Mouse (Mus musculus) forebrain, embryonic 10.5 days (tissue): ENCODE data around the gene Rbfox3. TPM values are rescaled to one million over a fixed set of nuclear protein-coding genes. Genes with fewer than 3 reads are reported as not detected.

Experiments used
- DNase-seq: peaks from one replicate; pipeline ENCODE4 v3.0.0-alpha.2; 2017; ENCODE audit warnings: low spot score; ENCODE audit errors: extremely low spot score
- H3K27ac ChIP-seq: fragments of 300-500 bp; sonication (generic); 2 replicates; pipeline ENCODE4 v1.5.1; 2016; ENCODE audit warnings: mild to moderate bottlenecking
- H3K27me3 ChIP-seq: fragments of 300-500 bp; sonication (generic); 2 replicates; pipeline ENCODE4 v1.6.1; 2016; ENCODE audit warnings: mild to moderate bottlenecking; ENCODE audit not compliant: poor library complexity, severe bottlenecking
- H3K36me3 ChIP-seq: fragments of 300-500 bp; sonication (generic); replicated peaks from 2 replicates; pipeline ENCODE4 v1.6.1; 2016; ENCODE audit warnings: mild to moderate bottlenecking, moderate library complexity
- H3K4me1 ChIP-seq: fragments of 300-500 bp; sonication (generic); 2 replicates; pipeline ENCODE4 v1.6.1; 2016
- H3K4me3 ChIP-seq: fragments of 300-500 bp; sonication (generic); 2 replicates; pipeline ENCODE4 v1.5.1; 2016; ENCODE audit warnings: mild to moderate bottlenecking, moderate library complexity
- H3K9me3 ChIP-seq: fragments of 300-500 bp; sonication (generic); 2 replicates; pipeline ENCODE4 v1.6.1; 2016; ENCODE audit warnings: mild to moderate bottlenecking, moderate library complexity
- WGBS: fragments of 180-500 bp; shearing (Covaris S2); methylation state at CpG from one replicate; pipeline ENCODE4 v1.1.7; 2016; 5-methylcytosine and 5-hydroxymethylcytosine counted together
- polyA plus RNA-seq: library from polyadenylated mRNA; unstranded; fragments of >200 nt; fragmentation: Nextera tagmentation; extraction: Ambion mirVana; gene quantifications from 2 replicates; pipeline ENCODE4 v1.2.1, GENCODE M21; 2016

Gene Rbfox3
- polyA plus RNA-seq, 1 experiment from 2014 or later: 2.6 TPM

- Histone ChIP-seq H3K9me3 (no peaks in the 10 kb centered on the region), H3K27ac (no peak overlapping the region), H3K27me3 (peaks cover 88% of the 10 kb centered on the region), H3K4me3 (no peak overlapping the region), H3K4me1 (peaks cover 33% of the 10 kb centered on the region), H3K36me3 (no peaks in the 10 kb centered on the region)
- 0% methylated on average over 3 of the region's 3 CpGs for WGBS
- peak; percentile 78 for DNase-seq
These were observed 337.8 kb downstream of the Rbfox3 start for GRCm38 (mm10) chr11:118573569-118573968.

GRCm38 (mm10) chr11:118573000-118573399, 338.4 kb downstream of the Rbfox3 start:
- H3K27me3 ChIP-seq: peaks cover 94% of the 10 kb centered on the region
- DNase-seq: no peak

DNA sequence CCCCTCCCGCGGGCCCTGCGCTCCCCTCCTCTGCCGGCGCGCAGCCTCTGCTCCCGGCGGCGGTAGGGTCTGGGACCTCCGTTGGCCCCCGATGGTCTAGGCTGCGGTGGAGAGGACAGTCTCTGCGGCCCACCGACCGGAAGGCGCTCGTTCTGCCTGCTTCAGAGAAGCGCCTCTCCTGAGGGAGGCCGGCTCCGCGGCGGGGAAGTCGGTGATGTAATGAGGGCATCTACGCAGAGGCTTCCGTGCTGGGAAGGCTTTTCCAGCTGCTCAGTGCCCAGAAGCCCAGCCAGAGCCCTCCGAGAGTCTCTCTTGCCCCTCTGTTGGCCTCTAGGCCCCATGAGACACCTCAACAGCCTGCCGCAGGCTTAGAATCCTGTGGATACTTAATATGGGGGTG, 341.2 kb downstream of the Rbfox3 start:
- WGBS: under 1% methylated on average over 27 of the region's 27 CpGs
- Histone ChIP-seq H3K9me3 (no peaks in the 10 kb centered on the region), H3K27me3 (peaks cover 88% of the 10 kb centered on the region), H3K27ac (no peak overlapping the region), H3K36me3 (no peaks in the 10 kb centered on the region), H3K4me3 (peak overlapping the region; percentile 37), H3K4me1 (peaks cover 28% of the 10 kb centered on the region)
- no peak for DNase-seq

More at GRCm38 (mm10) chr11:118573000-118573399, 338.4 kb downstream of the Rbfox3 start:
- H3K4me1 ChIP-seq: peaks cover 35% of the 10 kb centered on the region
- 75% methylated on average over 7 of the region's 7 CpGs for WGBS
- no peak overlapping the region for H3K4me3 ChIP-seq
- H3K36me3 ChIP-seq: no peaks in the 10 kb centered on the region
- H3K27ac ChIP-seq: no peak overlapping the region
- H3K9me3 ChIP-seq: no peaks in the 10 kb centered on the region

GRCm38 (mm10) chr11:118569571-118570062, 341.8 kb downstream of the Rbfox3 start:
- peak overlapping the region; percentile 37 for H3K4me3 ChIP-seq
- H3K27me3 ChIP-seq: peaks cover 85% of the 10 kb centered on the region
- DNase-seq: no peak
- H3K27ac ChIP-seq: no peak overlapping the region
- no peaks in the 10 kb centered on the region for H3K36me3 ChIP-seq
- peaks cover 28% of the 10 kb centered on the region for H3K4me1 ChIP-seq
- no peaks in the 10 kb centered on the region for H3K9me3 ChIP-seq
- WGBS: under 1% methylated on average over 49 of the region's 51 CpGs

DNA sequence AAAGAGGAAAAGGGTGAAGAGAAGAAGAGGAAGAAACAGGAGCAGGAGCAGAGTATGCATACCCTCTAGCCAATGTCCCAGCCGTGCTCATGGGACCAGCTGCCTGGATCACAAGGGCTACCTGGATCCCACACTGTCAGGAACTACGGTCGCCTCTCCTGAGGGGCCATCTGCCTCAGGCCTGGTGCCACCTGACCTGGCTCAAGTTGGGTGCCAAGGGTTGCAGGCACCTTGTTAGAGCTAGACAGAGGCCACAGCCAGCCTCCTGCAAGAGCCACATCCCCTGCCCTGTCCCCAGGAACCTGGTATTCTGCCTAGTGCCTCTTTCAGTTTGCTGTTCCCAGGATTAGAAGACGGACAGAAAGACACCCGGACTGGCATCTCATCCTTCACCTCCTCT, 347.5 kb downstream of the Rbfox3 start:
- H3K4me3 ChIP-seq: no peak overlapping the region
- no peak overlapping the region for H3K27ac ChIP-seq
- H3K27me3 ChIP-seq: peaks cover 28% of the 10 kb centered on the region
- peaks cover 4% of the 10 kb centered on the region for H3K4me1 ChIP-seq
- WGBS: 84% methylated on average over 5 of the region's 5 CpGs
- no peak for DNase-seq
- no peaks in the 10 kb centered on the region for H3K36me3 ChIP-seq
- H3K9me3 ChIP-seq: no peaks in the 10 kb centered on the region

DNA sequence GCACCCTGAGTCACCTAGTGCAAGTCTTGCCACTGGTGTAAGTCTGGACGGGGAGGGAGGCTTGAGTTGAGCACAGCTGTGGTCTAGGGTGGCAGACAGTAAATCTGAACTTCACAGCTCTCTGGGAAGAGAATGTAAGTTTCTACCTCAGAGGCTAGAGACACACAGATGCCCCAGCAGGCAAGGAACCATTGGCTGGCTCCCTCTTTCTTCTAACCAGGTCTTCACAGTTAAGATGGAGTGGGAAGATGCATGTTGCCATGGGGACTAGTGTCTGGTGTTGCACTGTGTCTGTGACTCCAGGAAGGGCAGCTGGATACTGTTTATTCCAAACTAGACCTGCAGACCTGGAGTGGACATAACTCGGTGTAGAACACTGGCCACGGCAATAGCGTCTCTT, 348.6 kb downstream of the Rbfox3 start:
- Histone ChIP-seq H3K36me3 (no peaks in the 10 kb centered on the region), H3K9me3 (no peaks in the 10 kb centered on the region), H3K4me3 (no peak overlapping the region), H3K27ac (no peak overlapping the region), H3K27me3 (peaks cover 18% of the 10 kb centered on the region), H3K4me1 (peaks cover 4% of the 10 kb centered on the region)
- no peak for DNase-seq
- 88% methylated on average over 4 of the region's 4 CpGs for WGBS

- DNase-seq: no peak
- Histone ChIP-seq H3K36me3 (no peaks in the 10 kb centered on the region), H3K4me3 (no peak overlapping the region), H3K27me3 (peaks cover 24% of the 10 kb centered on the region), H3K27ac (no peak overlapping the region), H3K9me3 (no peaks in the 10 kb centered on the region), H3K4me1 (peaks cover 24% of the 10 kb centered on the region)
- WGBS: 62% methylated on average over 8 of the region's 8 CpGs
These were observed 353.2 kb downstream of the Rbfox3 start for GRCm38 (mm10) chr11:118558193-118558592.

- Histone ChIP-seq H3K4me1 (peaks cover 49% of the 10 kb centered on the region), H3K36me3 (no peaks in the 10 kb centered on the region), H3K9me3 (no peaks in the 10 kb centered on the region), H3K27ac (no peak overlapping the region), H3K4me3 (no peak overlapping the region), H3K27me3 (peaks cover 45% of the 10 kb centered on the region)
- no peak for DNase-seq
- 67% methylated on average over 5 of the region's 5 CpGs for WGBS
These were observed 355.8 kb downstream of the Rbfox3 start for GRCm38 (mm10) chr11:118555631-118556030.

DNA sequence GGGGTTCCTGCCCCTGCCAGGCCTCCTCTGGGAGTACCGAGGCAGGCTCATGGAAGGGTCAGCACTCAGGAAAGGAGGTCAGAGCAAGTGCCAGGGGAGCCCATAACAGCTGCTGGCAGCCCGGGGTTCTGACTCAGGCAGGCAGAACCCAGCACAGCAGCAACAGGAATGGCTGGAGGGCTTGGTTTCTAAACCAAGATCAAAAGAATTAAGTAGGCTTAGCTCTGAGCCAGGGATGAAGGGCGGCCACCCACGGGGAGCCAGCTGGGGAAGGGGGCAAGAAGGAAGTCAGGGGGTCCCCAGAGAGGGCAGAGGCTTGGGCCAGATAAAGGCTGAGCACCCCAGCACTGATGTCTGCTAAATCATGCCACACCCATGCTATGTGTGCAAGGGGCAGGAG, 356.9 kb downstream of the Rbfox3 start:
- peak overlapping the region; percentile 17 for H3K27ac ChIP-seq
- no peaks in the 10 kb centered on the region for H3K36me3 ChIP-seq
- 4% methylated on average over 4 of the region's 4 CpGs for WGBS
- no peak for DNase-seq
- peaks cover 56% of the 10 kb centered on the region for H3K4me1 ChIP-seq
- H3K27me3 ChIP-seq: peaks cover 52% of the 10 kb centered on the region
- no peak overlapping the region for H3K4me3 ChIP-seq
- no peaks in the 10 kb centered on the region for H3K9me3 ChIP-seq

DNA sequence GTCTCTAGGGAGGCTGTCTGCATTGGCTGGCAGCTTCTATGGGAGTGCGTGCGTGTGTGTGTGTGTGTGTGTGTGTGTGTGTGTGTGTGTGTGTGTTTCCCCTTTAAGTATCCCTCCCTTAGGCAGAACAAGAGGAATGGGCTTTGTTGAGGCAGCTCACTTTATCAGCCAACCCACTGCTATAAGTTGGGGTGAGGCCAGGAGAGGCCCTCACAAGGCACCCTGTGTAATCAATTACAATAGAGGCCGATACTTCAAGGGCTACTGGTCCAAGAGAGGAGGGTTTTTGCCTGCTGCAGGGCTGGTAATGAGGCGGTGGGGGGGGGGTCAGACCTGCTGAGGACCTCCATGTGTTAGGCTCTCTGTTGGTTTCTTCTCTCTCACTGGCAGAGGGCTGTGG, 357.5 kb downstream of the Rbfox3 start:
- no peak for DNase-seq
- H3K4me3 ChIP-seq: no peak overlapping the region
- H3K36me3 ChIP-seq: no peaks in the 10 kb centered on the region
- peaks cover 58% of the 10 kb centered on the region for H3K27me3 ChIP-seq
- H3K9me3 ChIP-seq: no peaks in the 10 kb centered on the region
- H3K4me1 ChIP-seq: peaks cover 56% of the 10 kb centered on the region
- 18% methylated on average over 4 of the region's 4 CpGs for WGBS
- peak overlapping the region; percentile 44; the same call in 1 of the 2 replicates for H3K27ac ChIP-seq

GRCm38 (mm10) chr11:118553001-118553400, 358.4 kb downstream of the Rbfox3 start:
- DNase-seq: no peak
- no peaks in the 10 kb centered on the region for H3K9me3 ChIP-seq
- H3K27ac ChIP-seq: no peak overlapping the region
- H3K4me1 ChIP-seq: peaks cover 52% of the 10 kb centered on the region
- H3K36me3 ChIP-seq: no peaks in the 10 kb centered on the region
- H3K4me3 ChIP-seq: no peak overlapping the region
- 46% methylated on average over 6 of the region's 6 CpGs for WGBS
- H3K27me3 ChIP-seq: peaks cover 59% of the 10 kb centered on the region

DNA sequence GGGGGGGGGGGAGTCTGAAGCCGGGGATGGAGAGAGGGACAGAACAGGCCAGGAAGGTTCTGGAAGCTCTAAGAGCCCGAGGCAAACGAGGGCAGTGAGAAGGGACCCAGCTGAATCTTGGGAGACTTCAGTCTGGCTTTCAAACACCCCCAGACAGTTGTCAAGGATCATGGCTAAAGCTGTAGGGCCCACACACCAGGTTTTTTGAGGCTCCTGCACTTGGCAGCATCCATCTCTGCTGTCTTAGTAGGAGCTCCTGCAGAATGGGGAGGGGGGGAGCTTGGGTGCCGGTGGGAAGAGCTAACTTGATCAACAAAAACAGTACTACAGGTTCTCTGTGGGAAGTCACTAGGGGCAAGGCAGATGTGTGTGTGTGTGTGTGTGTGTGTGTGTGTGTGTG, 358.9 kb downstream of the Rbfox3 start:
- H3K4me1 ChIP-seq: peaks cover 52% of the 10 kb centered on the region

DNA sequence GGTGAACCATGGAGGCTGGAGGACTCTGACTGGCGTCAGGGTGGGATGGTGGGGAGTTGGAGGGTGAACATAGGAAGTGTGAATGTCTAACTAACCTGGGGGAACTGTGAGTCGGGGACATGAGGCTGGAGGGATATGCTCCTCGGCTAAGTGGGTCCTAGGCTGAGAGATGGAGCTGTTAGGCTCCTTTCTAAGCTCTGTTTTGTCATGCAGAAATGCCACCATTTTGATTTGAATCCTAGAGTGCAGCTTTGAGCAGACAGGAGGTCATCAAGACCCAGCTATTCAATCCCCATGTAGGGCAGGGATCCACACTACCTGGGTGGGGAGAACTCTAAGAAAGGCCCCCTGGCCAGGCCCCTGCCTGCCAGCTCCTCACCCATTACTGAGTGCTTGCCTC, 359.7 kb downstream of the Rbfox3 start:
- Histone ChIP-seq H3K9me3 (no peaks in the 10 kb centered on the region), H3K4me3 (no peak overlapping the region), H3K27ac (peak overlapping the region; percentile 4), H3K36me3 (no peaks in the 10 kb centered on the region), H3K27me3 (peaks cover 59% of the 10 kb centered on the region), H3K4me1 (peaks cover 52% of the 10 kb centered on the region)
- 51% methylated on average over 3 of the region's 3 CpGs for WGBS
- no peak for DNase-seq

More for the DNA sequence above, 358.9 kb downstream of the Rbfox3 start:
- Histone ChIP-seq H3K36me3 (no peaks in the 10 kb centered on the region), H3K4me3 (no peak overlapping the region), H3K27ac (no peak overlapping the region), H3K27me3 (peaks cover 59% of the 10 kb centered on the region), H3K9me3 (no peaks in the 10 kb centered on the region)
- DNase-seq: no peak
- WGBS: 67% methylated on average over 3 of the region's 4 CpGs
